Mouse (Mus musculus) lung, embryonic 14.5 days (tissue): ENCODE data around the gene G430095P16Rik. TPM values are rescaled to one million over a fixed set of nuclear protein-coding genes. Genes with fewer than 3 reads are reported as not detected.
A peak's percentile ranks its signal among the peaks of the same experiment; 100 is the strongest.

Experiments used
- ATAC-seq: fragments of 200-750 bp; cut with Nextera tagmentation; 2 replicates; pipeline ENCODE4 v1.8.0; 2017; ENCODE audit warnings: mild to moderate bottlenecking, moderate TSS enrichment, moderate library complexity; ENCODE audit not compliant: insufficient read depth
- DNase-seq: peaks from one replicate; pipeline ENCODE4 v3.0.0-alpha.2; 2015
- H3K27ac ChIP-seq: fragments of 300-500 bp; sonication (generic); 2 replicates; pipeline ENCODE4 v1.5.1; 2014; ENCODE audit warnings: low read depth, mild to moderate bottlenecking, moderate library complexity
- H3K27me3 ChIP-seq: fragments of 300-500 bp; sonication (generic); 2 replicates; pipeline ENCODE4 v1.6.1; 2014; ENCODE audit warnings: low read length, control low read depth; ENCODE audit not compliant: insufficient read depth
- H3K36me3 ChIP-seq: fragments of 300-500 bp; sonication (generic); 2 replicates; pipeline ENCODE4 v1.6.1; 2014; ENCODE audit warnings: control low read depth; ENCODE audit not compliant: insufficient read depth
- H3K4me1 ChIP-seq: fragments of 300-500 bp; sonication (generic); 2 replicates; pipeline ENCODE4 v1.6.1; 2014; ENCODE audit warnings: antibody characterized with exemption, control low read depth; ENCODE audit not compliant: insufficient read depth
- H3K4me2 ChIP-seq: fragments of 300-500 bp; sonication (generic); 2 replicates; pipeline ENCODE4 v1.6.1; 2014; ENCODE audit warnings: mild to moderate bottlenecking
- H3K4me3 ChIP-seq: fragments of 300-500 bp; sonication (generic); 2 replicates; pipeline ENCODE4 v1.5.1; 2014; ENCODE audit warnings: low read depth, low read length
- H3K9ac ChIP-seq: fragments of 300-500 bp; sonication (generic); 2 replicates; pipeline ENCODE4 v1.6.1; 2014
- H3K9me3 ChIP-seq: fragments of 300-500 bp; sonication (generic); 2 replicates; pipeline ENCODE4 v1.6.1; 2016; ENCODE audit warnings: low read depth, low read length, control low read depth
- CTCF ChIP-seq: IDR thresholded peaks from 2 replicates; pipeline ENCODE4 v1.5.1; 2016; ENCODE audit warnings: antibody characterized with exemption, low read depth
- WGBS: fragments of 180-500 bp; shearing (Covaris S2); extraction: QIAGEN DNeasy Blood & Tissue Kit; methylation state at CpG from one replicate; pipeline ENCODE4 v1.1.7; 2014; 5-methylcytosine and 5-hydroxymethylcytosine counted together
- polyA plus RNA-seq: library from polyadenylated mRNA; unstranded; fragments of >200 nt; fragmentation: Nextera tagmentation; extraction: Ambion mirVana; gene quantifications from 2 replicates; pipeline ENCODE4 v1.2.1, GENCODE M21; 2014

Gene G430095P16Rik
- polyA plus RNA-seq, 1 experiment from 2014 or later, result 2.8 TPM

- peak; percentile 70 for ATAC-seq
- TF ChIP-seq CTCF, result peak; percentile 4; the same call in 1 of the 2 replicates
- Histone ChIP-seq H3K27ac (peak overlapping the region; percentile 92), H3K4me3 (no peak overlapping the region), H3K36me3 (0 out of 2 replicates have a peak, but pooled peaks cover 5% of the 10 kb centered on the region), H3K9ac (peak overlapping the region; percentile 44), H3K27me3 (no peaks in the 10 kb centered on the region), H3K4me2 (peak overlapping the region; percentile 51), H3K9me3 (no peaks in the 10 kb centered on the region), H3K4me1 (peaks cover 82% of the 10 kb centered on the region)
- DNase-seq, result peak; percentile 85
- WGBS, result 10% methylated on average over 32 of the region's 32 CpGs
These were observed 19.6 kb downstream of the G430095P16Rik start for GRCm38 (mm10) chr8:84742171-84743053.

GRCm38 (mm10) chr8:84743054-84743415, 20.2 kb downstream of the G430095P16Rik start:
- TF ChIP-seq CTCF, result no peak
- no peaks in the 10 kb centered on the region for H3K27me3 ChIP-seq

GRCm38 (mm10) chr8:84743517-84744420, 21.0 kb downstream of the G430095P16Rik start:
- peaks cover 69% of the 10 kb centered on the region for H3K4me1 ChIP-seq
- WGBS, result 11% methylated on average over 17 of the region's 17 CpGs
- no peaks in the 10 kb centered on the region for H3K9me3 ChIP-seq
- H3K27ac ChIP-seq, result peak overlapping the region; percentile 92
- no peaks in the 10 kb centered on the region for H3K27me3 ChIP-seq
- peak; percentile 46 for ATAC-seq
- 0 out of 2 replicates have a peak, but pooled peaks cover 9% of the 10 kb centered on the region for H3K36me3 ChIP-seq
- peak overlapping the region; percentile 51 for H3K4me2 ChIP-seq
- H3K9ac ChIP-seq, result peak overlapping the region; percentile 44; the same call in 1 of the 2 replicates
- no peak overlapping the region for H3K4me3 ChIP-seq
- TF ChIP-seq CTCF, result no peak
- DNase-seq, result peak; percentile 96

More at GRCm38 (mm10) chr8:84743054-84743415, 20.2 kb downstream of the G430095P16Rik start:
- 13% methylated on average over 10 of the region's 10 CpGs for WGBS
- Histone ChIP-seq H3K4me1 (peaks cover 77% of the 10 kb centered on the region), H3K4me2 (peak overlapping the region; percentile 51), H3K9ac (peak overlapping the region; percentile 44), H3K4me3 (no peak overlapping the region), H3K9me3 (no peaks in the 10 kb centered on the region), H3K36me3 (0 out of 2 replicates have a peak, but pooled peaks cover 9% of the 10 kb centered on the region), H3K27ac (peak overlapping the region; percentile 92)
- DNase-seq (no peak), ATAC-seq (peak; percentile 11; the same call in 1 of the 2 replicates)

GRCm38 (mm10) chr8:84745032-84745925, 22.5 kb downstream of the G430095P16Rik start:
- Histone ChIP-seq H3K36me3 (0 out of 2 replicates have a peak, but pooled peaks cover 15% of the 10 kb centered on the region), H3K9me3 (no peaks in the 10 kb centered on the region), H3K4me2 (peak overlapping the region; percentile 51), H3K4me3 (no peak overlapping the region; the same call in 1 of the 2 replicates), H3K27ac (peak overlapping the region; percentile 92), H3K27me3 (no peaks in the 10 kb centered on the region), H3K9ac (peak overlapping the region; percentile 40), H3K4me1 (peaks cover 55% of the 10 kb centered on the region)
- no peak for ATAC-seq
- TF ChIP-seq CTCF, result 0 out of 2 replicates have a peak, but pooled peaks have one; percentile 13
- DNase-seq, result no peak
- 9% methylated on average over 17 of the region's 17 CpGs for whole genome bisulfite sequencing

GRCm38 (mm10) chr8:84749519-84749918, 26.7 kb downstream of the G430095P16Rik start:
- Histone ChIP-seq H3K9ac (no peak overlapping the region; the same call in 1 of the 2 replicates), H3K4me1 (peaks cover 17% of the 10 kb centered on the region), H3K36me3 (peaks cover 29% of the 10 kb centered on the region), H3K27me3 (no peaks in the 10 kb centered on the region), H3K9me3 (no peaks in the 10 kb centered on the region), H3K27ac (peak overlapping the region; percentile 5; the same call in 1 of the 2 replicates), H3K4me2 (no peak overlapping the region), H3K4me3 (no peak overlapping the region)
- WGBS, result 76% methylated on average over 16 of the region's 16 CpGs
- no peak for TF ChIP-seq CTCF
- DNase-seq, result no peak
- no peak for ATAC-seq
